Mouse (Mus musculus) neutrophil, adult 83 days (primary cell): ENCODE measurements around the gene Arpp19. TPM values are rescaled to one million over a fixed set of nuclear protein-coding genes. Genes with fewer than 3 reads are reported as not detected.

Experiments used
- total RNA-seq, 2 experiments: library from RNA; stranded (reverse); gene quantifications; one replicate each; pipeline ENCODE4 v1.2.4; 2023

Gene Arpp19
- 100 to 1,000 TPM; 105 to 107 TPM for total RNA-seq

DNA sequence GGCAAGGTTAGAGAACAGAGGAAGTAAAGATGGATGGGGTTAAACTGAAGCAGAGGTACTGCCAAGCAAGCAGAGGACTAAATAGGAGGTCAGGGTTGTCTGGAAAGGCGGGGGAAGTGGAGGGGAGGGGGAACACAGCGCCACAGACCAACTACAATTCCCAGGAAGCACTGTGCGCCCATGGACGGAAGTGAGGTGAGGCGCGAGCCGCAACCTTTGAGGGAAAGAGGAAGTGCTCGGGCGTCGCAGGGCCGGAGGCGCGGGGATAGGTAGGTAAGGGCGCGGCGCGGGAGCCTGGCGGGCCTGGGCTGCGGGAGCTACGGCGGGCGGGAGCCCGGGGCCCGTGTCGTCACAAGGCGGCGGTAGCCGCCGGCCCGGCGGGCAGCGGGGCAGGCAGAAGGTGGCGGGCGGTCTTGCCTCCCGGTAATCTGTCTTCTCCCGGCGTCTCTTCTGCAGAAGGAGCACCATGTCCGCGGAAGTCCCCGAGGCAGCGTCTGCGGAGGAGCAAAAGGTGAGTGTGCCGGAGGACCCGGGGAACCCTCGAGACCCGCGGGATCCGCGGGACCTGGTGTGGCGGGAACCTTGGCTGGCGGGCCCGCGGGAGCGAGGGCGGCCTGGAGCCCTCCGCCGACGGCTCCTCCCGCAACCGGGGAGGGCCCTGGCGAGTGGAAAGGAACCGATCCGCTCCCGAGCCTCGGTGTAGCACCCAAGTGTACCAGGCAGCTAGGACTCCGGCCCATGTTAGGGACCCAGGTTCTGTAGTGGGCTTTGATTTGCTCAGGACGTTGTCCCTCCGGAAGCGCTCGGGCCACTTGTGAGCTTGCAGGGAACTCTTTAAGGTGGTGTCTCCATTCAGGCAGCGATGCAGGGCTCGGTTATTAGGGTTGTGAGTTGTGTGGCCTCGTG lies at the start of gene Arpp19:
Gene Arpp19 (plus strand): TSS at position 164 of the 906 bp plus-strand sequence.

DNA sequence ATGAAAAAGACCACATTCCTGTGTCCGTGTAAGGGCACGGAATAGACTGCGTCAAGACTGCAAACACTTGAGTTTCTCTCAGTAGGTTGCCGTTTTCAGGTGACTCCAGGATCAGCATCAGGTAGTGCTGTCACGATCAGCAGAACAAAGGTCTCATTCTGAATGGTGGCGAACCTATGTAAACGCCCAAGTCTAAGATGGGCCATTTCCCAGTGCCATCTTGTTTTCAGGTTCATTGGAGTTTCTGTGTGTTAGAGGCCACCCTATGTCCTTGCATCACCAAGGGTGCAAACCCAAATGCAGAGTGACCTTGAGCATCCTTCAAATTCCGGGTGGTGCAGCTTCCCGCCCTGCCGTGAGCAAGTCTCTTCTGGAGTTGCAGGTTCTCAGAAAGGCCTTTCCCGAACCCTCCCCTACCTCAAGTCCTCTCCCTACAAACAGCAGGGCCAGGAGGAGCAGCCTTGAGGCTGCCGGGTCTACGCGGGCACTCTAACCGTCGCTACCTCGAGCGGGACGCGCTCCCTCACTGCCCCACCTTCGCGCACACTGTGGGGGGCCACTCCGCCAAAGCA lies 33.1 kb downstream of the Arpp19 start, which contains the start of gene Myo5a:
Gene Myo5a (plus strand): TSS at position 559 of the 572 bp plus-strand sequence.

Other genes starting within 250 kb of the Arpp19 start
- not detected for gene Onecut1, start 175.7 kb upstream of the Arpp19 start, total RNA-seq
- gene Fam214a, start 84.7 kb upstream of the Arpp19 start, total RNA-seq = 10 to 100 TPM; 25.7 to 35.5 TPM
- gene Myo5a, start 33.4 kb downstream of the Arpp19 start, total RNA-seq = 100 to 1,000 TPM; 114 to 148 TPM
- gene Myo5c, start 194.4 kb downstream of the Arpp19 start, total RNA-seq = under 1 TPM in 1 of 2 experiments, not detected in 1; 0.09 TPM